Mouse (Mus musculus): Measurements from ENCODE around the gene Cracr2b.

GRCm38 (mm10) chr7:141485186-141485585, 24.3 kb downstream of the Cracr2b start:
- no peak for TF ChIP-seq GATA1 (IDR thresholded peaks at IDR 0.05; ENCODE audit: low read length)
- TF ChIP-seq TAL1 (IDR thresholded peaks at IDR 0.05; ENCODE audit: low read length) = no peak

Measured in erythroblast, embryonic 14.5 days (primary cell).